Mouse (Mus musculus) hindbrain, postnatal 0 days (tissue): Measurements from ENCODE around the gene Dand5. TPM values are rescaled to one million over a fixed set of nuclear protein-coding genes. Genes with fewer than 3 reads are reported as not detected.

Source experiments
- ATAC-seq: fragments of 200-750 bp; cut with Nextera tagmentation; 2 replicates; pipeline ENCODE4 v1.8.0; 2017; ENCODE audit warnings: mild to moderate bottlenecking, moderate TSS enrichment, moderate library complexity
- DNase-seq: peaks from one replicate; pipeline ENCODE4 v3.0.0-alpha.2; 2015; ENCODE audit warnings: low spot score
- H3K27ac ChIP-seq: fragments of 300-500 bp; sonication (generic); 2 replicates; pipeline ENCODE4 v1.5.1; 2014; ENCODE audit warnings: mild to moderate bottlenecking
- H3K27me3 ChIP-seq: fragments of 300-500 bp; sonication (generic); 2 replicates; pipeline ENCODE4 v1.6.1; 2014; ENCODE audit warnings: low read length, mixed read lengths; ENCODE audit not compliant: insufficient read depth
- H3K36me3 ChIP-seq: fragments of 300-500 bp; sonication (generic); 2 replicates; pipeline ENCODE4 v1.6.1; 2014; ENCODE audit warnings: low read length, mixed read lengths; ENCODE audit not compliant: insufficient read depth
- H3K4me1 ChIP-seq: fragments of 300-500 bp; sonication (generic); 2 replicates; pipeline ENCODE4 v1.6.1; 2014; ENCODE audit warnings: antibody characterized with exemption, low read length, mixed read lengths; ENCODE audit not compliant: insufficient read depth
- H3K4me2 ChIP-seq: fragments of 300-500 bp; sonication (generic); 2 replicates; pipeline ENCODE4 v1.6.1; 2014; ENCODE audit warnings: low read depth, mild to moderate bottlenecking, low read length, moderate library complexity, mixed read lengths
- H3K4me3 ChIP-seq: fragments of 300-500 bp; sonication (generic); 2 replicates; pipeline ENCODE4 v1.5.1; 2014; ENCODE audit warnings: low read length
- H3K9ac ChIP-seq: fragments of 300-500 bp; sonication (generic); replicated peaks from 2 replicates; pipeline ENCODE4 v1.6.1; 2014; ENCODE audit warnings: mild to moderate bottlenecking, low read length, moderate library complexity, mixed read lengths
- H3K9me3 ChIP-seq: fragments of 300-500 bp; sonication (generic); 2 replicates; pipeline ENCODE4 v1.6.1; 2016; ENCODE audit warnings: low read length, mixed read lengths
- CTCF ChIP-seq: IDR thresholded peaks from 2 replicates; pipeline ENCODE4 v1.5.1; 2016; ENCODE audit warnings: antibody characterized with exemption, control low read depth, low read depth
- WGBS: fragments of 180-500 bp; shearing (Covaris S2); extraction: QIAGEN DNeasy Blood & Tissue Kit; methylation state at CpG from one replicate; pipeline ENCODE4 v1.1.7; 2014; 5-methylcytosine and 5-hydroxymethylcytosine counted together
- polyA plus RNA-seq: library from polyadenylated mRNA; unstranded; fragments of >200 nt; fragmentation: Nextera tagmentation; extraction: Ambion mirVana; gene quantifications from 2 replicates; pipeline ENCODE4 v1.2.1, GENCODE M21; 2015
- total RNA-seq: library from RNA; depleted of rRNA; stranded (reverse); fragments of >200 nt; gene quantifications from 2 replicates; pipeline ENCODE4 v1.2.3, GENCODE M21; 2014

Gene Dand5
- total and polyA plus RNA-seq, 2 experiments from 2014 or later = 6.6 to 12.5 TPM

GRCm38 (mm10) chr8:84846722-84847572 lies 24.3 kb upstream of the Dand5 start, which contains the start of gene Calr:
Gene Calr (minus strand): TSS chr8:84846934.
- Histone ChIP-seq H3K27me3 (no peaks in the 10 kb centered on the region), H3K9ac (peak within 1 kb of the TSS; percentile 92), H3K27ac (peak within 1 kb of the TSS; percentile 89), H3K4me3 (peak within 1 kb of the TSS; percentile 94), H3K4me1 (peaks cover 9% of the 10 kb centered on the region), H3K36me3 (peaks cover 31% of the 10 kb centered on the region), H3K4me2 (peak within 1 kb of the TSS; percentile 89), H3K9me3 (no peaks in the 10 kb centered on the region)
- ATAC-seq (peak; percentile 99), DNase-seq (peak; percentile 100)
- TF ChIP-seq CTCF = peak; percentile 44
- under 1% methylated on average over 55 of the region's 55 CpGs for WGBS

- no peak for TF ChIP-seq CTCF
- Histone ChIP-seq H3K27me3 (no peaks in the 10 kb centered on the region), H3K27ac (peak overlapping the region; percentile 89), H3K4me1 (peaks cover 9% of the 10 kb centered on the region), H3K9me3 (no peaks in the 10 kb centered on the region), H3K36me3 (peaks cover 39% of the 10 kb centered on the region), H3K9ac (peak overlapping the region; percentile 92), H3K4me2 (peak overlapping the region; percentile 89), H3K4me3 (peak overlapping the region; percentile 94)
- DNase-seq (peak; percentile 36), ATAC-seq (no peak)
- WGBS = under 1% methylated on average over 30 of the region's 30 CpGs
Measured at GRCm38 (mm10) chr8:84846094-84846721, 23.6 kb upstream of the Dand5 start.

DNA sequence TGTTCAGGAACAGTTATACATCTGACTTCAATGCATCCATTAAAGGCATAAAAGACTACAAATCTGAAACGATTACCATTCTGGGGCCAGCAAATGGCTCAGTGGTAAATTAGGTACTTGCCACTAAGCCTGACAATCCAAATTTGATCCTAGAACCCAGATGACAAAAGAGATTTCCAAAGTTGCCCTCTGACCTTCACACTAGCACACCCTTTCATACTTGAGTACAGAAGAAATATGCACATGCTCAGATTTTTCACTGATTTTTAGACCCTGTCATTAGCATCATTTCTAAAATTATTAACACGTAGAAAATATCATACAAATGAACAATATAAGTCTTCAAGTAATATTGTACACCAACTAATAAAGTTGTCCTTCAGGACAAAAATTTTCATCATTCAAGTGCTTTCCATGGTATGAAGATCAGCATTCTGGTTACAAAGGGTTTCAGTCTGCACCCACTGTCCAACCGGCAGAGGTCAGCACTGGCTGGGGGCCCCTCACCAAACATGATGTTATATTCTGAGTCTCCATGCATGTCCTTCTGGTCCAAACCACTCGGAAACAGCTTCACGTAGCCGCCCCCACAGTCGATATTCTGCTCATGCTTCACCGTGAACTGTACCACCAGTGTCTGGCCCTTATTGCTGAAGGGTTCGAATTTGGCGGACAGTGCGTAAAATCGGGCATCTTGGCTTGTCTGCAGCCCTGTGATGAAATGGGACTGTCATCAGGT lies 22.9 kb upstream of the Dand5 start:
- Histone ChIP-seq H3K4me1 (peaks cover 9% of the 10 kb centered on the region), H3K9ac (peak overlapping the region; percentile 92), H3K4me2 (peak overlapping the region; percentile 89), H3K4me3 (peak overlapping the region; percentile 94), H3K36me3 (peaks cover 41% of the 10 kb centered on the region), H3K9me3 (no peaks in the 10 kb centered on the region), H3K27ac (peak overlapping the region; percentile 89), H3K27me3 (no peaks in the 10 kb centered on the region)
- peak; percentile 69 for TF ChIP-seq CTCF
- DNase-seq (peak; percentile 71), ATAC-seq (no peak)
- 12% methylated on average over 12 of the region's 12 CpGs for WGBS

DNA sequence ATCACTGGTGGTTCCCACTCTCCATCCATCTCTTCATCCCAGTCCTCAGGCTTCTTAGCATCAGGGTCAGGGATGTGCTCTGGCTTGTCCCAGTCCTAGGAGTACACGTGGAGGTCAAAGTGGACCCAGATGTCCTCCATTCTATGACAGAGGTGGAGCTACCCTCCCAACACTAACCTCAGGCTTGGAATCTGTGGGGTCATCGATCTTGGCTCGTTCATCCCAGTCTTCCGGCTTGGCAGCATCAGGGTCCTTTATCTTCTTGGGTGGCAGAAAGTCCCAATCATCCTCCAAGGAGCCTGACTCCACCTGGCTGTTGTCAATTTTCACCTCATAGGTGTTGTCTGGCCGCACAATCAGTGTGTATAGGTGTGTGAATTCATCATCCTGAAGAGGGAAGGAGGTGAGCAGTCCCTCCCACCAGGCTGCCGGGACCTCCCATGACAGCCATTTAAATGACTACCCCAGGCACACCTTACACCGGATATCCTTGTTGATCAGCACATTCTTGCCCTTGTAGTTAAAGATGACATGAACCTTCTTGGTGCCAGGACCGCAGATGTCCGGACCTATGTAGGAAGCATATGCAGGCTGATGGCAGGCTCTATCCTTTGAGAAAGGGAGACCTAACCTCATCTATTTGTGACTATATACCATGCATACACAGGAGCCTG lies 21.9 kb upstream of the Dand5 start:
- H3K4me1 ChIP-seq = peaks cover 10% of the 10 kb centered on the region
- 89% methylated on average over 9 of the region's 9 CpGs for WGBS
- peaks cover 41% of the 10 kb centered on the region for H3K36me3 ChIP-seq
- H3K4me2 ChIP-seq = peak overlapping the region; percentile 89
- no peak for ATAC-seq
- no peak overlapping the region for H3K27ac ChIP-seq
- peak overlapping the region; percentile 92; the same call in 1 of the 2 replicates for H3K9ac ChIP-seq
- H3K27me3 ChIP-seq = no peaks in the 10 kb centered on the region
- H3K9me3 ChIP-seq = no peaks in the 10 kb centered on the region
- peak overlapping the region; percentile 94 for H3K4me3 ChIP-seq
- DNase-seq = no peak
- no peak for TF ChIP-seq CTCF

- H3K9me3 ChIP-seq = no peaks in the 10 kb centered on the region
- DNase-seq (no peak), ATAC-seq (no peak)
- H3K36me3 ChIP-seq = peaks cover 60% of the 10 kb centered on the region
- peaks cover 13% of the 10 kb centered on the region for H3K4me1 ChIP-seq
- no peak overlapping the region for H3K4me3 ChIP-seq
- no peak overlapping the region for H3K9ac ChIP-seq
- WGBS = 74% methylated on average over 1 of the region's 1 CpGs
- H3K27ac ChIP-seq = peak overlapping the region; percentile 94; the same call in 1 of the 2 replicates
- H3K27me3 ChIP-seq = no peaks in the 10 kb centered on the region
- H3K4me2 ChIP-seq = no peak overlapping the region
- no peak for TF ChIP-seq CTCF
Measured at GRCm38 (mm10) chr8:84841514-84841913, 18.9 kb upstream of the Dand5 start.
